Mouse (Mus musculus) thymus, adult 2 months (tissue): ENCODE measurements at regions not wholly inside any gene's neighbourhood (a gene's known extent, or its start where the extent isn't known, plus 50 kb on each side); places are given as distances from the start of the nearest gene placed in this dataset.

Source experiments
- CTCF ChIP-seq: fragments of 200-500 bp; IDR thresholded peaks from 2 replicates; pipeline ENCODE4 v1.5.1; 2012; ENCODE audit warnings: mild to moderate bottlenecking, control low read depth, low read length, moderate library complexity, borderline replicate concordance; ENCODE audit not compliant: control insufficient read depth, poor library complexity, insufficient read depth; ENCODE audit errors: extremely low read depth
- POLR2A ChIP-seq: fragments of 200-500 bp; IDR thresholded peaks from 2 replicates; pipeline ENCODE4 v1.6.1; 2012; ENCODE audit warnings: mild to moderate bottlenecking, low read length, control low read depth, moderate library complexity; ENCODE audit not compliant: control insufficient read depth, poor library complexity, insufficient read depth; ENCODE audit errors: extremely low read depth

- TF ChIP-seq CTCF = no peak
- no peak for TF ChIP-seq POLR2A
Measured at GRCm38 (mm10) chr13:44419472-44420226, 309.6 kb upstream of the Jarid2 start.
